Mouse (Mus musculus) left cerebral cortex, adult 2 months (tissue): Measurements from ENCODE around the gene Vmn1r123. TPM values are rescaled to one million over a fixed set of nuclear protein-coding genes. Genes with fewer than 3 reads are reported as not detected.
"Not testable (repeated sequence)": the region's sequence is repeated elsewhere in the genome, so short reads cannot be mapped to it uniquely, and the experiment has no call there.

ENCODE experiments used
- DNase-seq, 2 experiments: peaks; one replicate each; pipeline ENCODE4 v3.0.0; 2021 to 2022; ENCODE audit warnings: low spot score in 2 of 2, mixed read lengths in 1 of 2; ENCODE audit errors: extremely low spot score in 1 of 2
- H3K27ac ChIP-seq: fragments of 200-600 bp; 2 replicates; pipeline ENCODE4 v1.8.1; 2022
- H3K4me3 ChIP-seq: fragments of 200-600 bp; 2 replicates; pipeline ENCODE4 v1.8.1; 2022
- intact Hi-C: fragments of 180-260 bp; cut with DNase I; formaldehyde crosslinking; loops from one replicate; pipeline ENCODE4 v1.15.1; 2025
- long read RNA-seq, 2 experiments: library from polyadenylated mRNA; stranded (forward); transcript quantifications; one replicate each; pipeline ENCODE4 v2.0.0; 2021; ENCODE audit warnings: borderline mapping rate in 2 of 2
- total RNA-seq, 2 experiments: library from RNA; stranded (reverse); gene quantifications; 2 replicates each; pipeline ENCODE4 v1.2.3; 2021

The Vmn1r123 gene
- total RNA-seq = not detected
- long read RNA-seq, experiment 1 = 0 reads
- long read RNA-seq, experiment 2 = 0 reads

- DNase-seq, intact Hi-C loops, H3K27ac ChIP-seq, H3K4me3 ChIP-seq: not testable (repeated sequence)
Observed at GRCm38 (mm10) chr7:21161885-21162284, at the start of gene Vmn1r123. Vmn1r123 (plus strand) TSS chr7:21162185.

GRCm38 (mm10) chr7:21134028-21134427, 28.0 kb upstream of the Vmn1r123 start, which contains the start of gene Vmn1r122:
Vmn1r122 (minus strand) TSS chr7:21134128.
- H3K27ac ChIP-seq, H3K4me3 ChIP-seq, intact Hi-C loops, DNase-seq: not testable (repeated sequence)

DNA sequence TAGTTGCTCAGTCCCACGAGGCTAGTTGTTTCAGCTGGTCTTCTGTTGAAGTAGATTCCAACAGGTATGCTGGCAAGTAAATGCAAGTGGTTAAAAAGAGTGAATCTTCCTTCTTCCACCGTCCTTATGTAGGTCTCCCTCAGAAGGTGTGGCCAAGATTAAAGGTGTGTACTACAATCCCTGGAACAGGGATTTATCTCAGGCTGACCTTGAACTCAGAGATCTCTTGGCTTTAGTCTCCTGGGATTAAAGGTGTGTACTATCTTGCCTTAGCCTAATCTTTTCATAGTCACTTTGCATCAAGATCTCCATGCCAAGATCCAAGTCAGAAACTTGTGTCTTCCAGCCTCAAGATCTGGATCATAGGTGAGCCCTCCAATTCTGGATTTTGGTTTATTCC, 28.3 kb downstream of the Vmn1r123 start, which contains the start of gene Gm5157:
TSS of gene Gm5157 (minus strand) at position 101 of the 400 bp plus-strand sequence.
- H3K27ac ChIP-seq, intact Hi-C loops, H3K4me3 ChIP-seq, DNase-seq: not testable (repeated sequence)

Other genes starting within 250 kb of the Vmn1r123 start
- gene Vmn1r118, start 249.8 kb upstream of the Vmn1r123 start, total RNA-seq = not detected
- gene Vmn1r119, start 149.7 kb upstream of the Vmn1r123 start, total RNA-seq = not detected
- not detected for gene Vmn1r120, start 108.4 kb upstream of the Vmn1r123 start, total RNA-seq
- not detected for gene Vmn1r121, start 63.7 kb upstream of the Vmn1r123 start, total RNA-seq
- not detected for gene Vmn1r122, start 28.1 kb upstream of the Vmn1r123 start, total RNA-seq
- gene Gm5157, start 28.2 kb downstream of the Vmn1r123 start, total RNA-seq = not detected
- gene Vmn1r124, start 98.4 kb downstream of the Vmn1r123 start, total RNA-seq = not detected
- gene Vmn1r125, start 110.0 kb downstream of the Vmn1r123 start, total RNA-seq = not detected
- not detected for gene Vmn1r126, start 139.3 kb downstream of the Vmn1r123 start, total RNA-seq
- not detected for gene Vmn1r127, start 157.7 kb downstream of the Vmn1r123 start, total RNA-seq
- gene Vmn1r128, start 187.2 kb downstream of the Vmn1r123 start, total RNA-seq = not detected
- not detected for gene Vmn1r129, start 199.1 kb downstream of the Vmn1r123 start, total RNA-seq